Mouse (Mus musculus) neutrophil, adult 65 days (primary cell): ENCODE measurements around the gene Bahd1. TPM values are rescaled to one million over a fixed set of nuclear protein-coding genes. Genes with fewer than 3 reads are reported as not detected.

Experiments used
- total RNA-seq: library from RNA; stranded (reverse); gene quantifications from 2 replicates; pipeline ENCODE4 v1.2.4, GENCODE M21; 2023

Bahd1 gene
- total RNA-seq = 8.2 and 12.0 TPM in 2 replicates

GRCm38 (mm10) chr2:118899981-118900825, at the start of gene Bahd1:
Bahd1 (plus strand) TSS chr2:118900377.

GRCm38 (mm10) chr2:118861454-118862339, 38.5 kb upstream of the Bahd1 start, which contains the start of gene Ivd:
Ivd (plus strand) TSS chr2:118861954.

GRCm38 (mm10) chr2:118926361-118926997, 26.3 kb downstream of the Bahd1 start, which contains the start of gene Chst14:
Chst14 (plus strand) TSS chr2:118926496.

Other genes with a start within 250 kb of the Bahd1 start
- gene Pak6, start 237.1 kb upstream of the Bahd1 start, total RNA-seq = 0.23 TPM in 1 of 2 replicates, not detected in the other
- gene Ankrd63, start 196.4 kb upstream of the Bahd1 start, total RNA-seq = 1.3 and 2.1 TPM in 2 replicates
- 141 and 180 TPM in 2 replicates for gene Plcb2, start 171.9 kb upstream of the Bahd1 start, total RNA-seq
- 11.2 and 12.4 TPM in 2 replicates for gene Inafm2, start 154.6 kb upstream of the Bahd1 start, total RNA-seq
- gene Ccdc9b, start 137.7 kb upstream of the Bahd1 start, total RNA-seq = 0.25 TPM in 1 of 2 replicates, not detected in the other
- not detected in 2 replicates for gene Phgr1, start 127.6 kb upstream of the Bahd1 start, total RNA-seq
- gene Disp2, start 120.7 kb upstream of the Bahd1 start, total RNA-seq = not detected in 2 replicates
- gene Knstrn, start 86.4 kb upstream of the Bahd1 start, total RNA-seq = 35.7 and 38.8 TPM in 2 replicates
- 27.2 and 50.3 TPM in 2 replicates for gene Ivd, start 38.4 kb upstream of the Bahd1 start, total RNA-seq
- 1.7 and 3.0 TPM in 2 replicates for gene Chst14, start 26.1 kb downstream of the Bahd1 start, total RNA-seq
- gene Ccdc32, start 129.0 kb downstream of the Bahd1 start, total RNA-seq = 6.3 and 6.8 TPM in 2 replicates
- gene Rpusd2, start 134.4 kb downstream of the Bahd1 start, total RNA-seq = 3.6 and 4.0 TPM in 2 replicates
- 20.4 and 21.8 TPM in 2 replicates for gene Knl1, start 146.7 kb downstream of the Bahd1 start, total RNA-seq
- 9.0 and 9.3 TPM in 2 replicates for gene Rad51, start 212.4 kb downstream of the Bahd1 start, total RNA-seq